Mouse (Mus musculus) E14TG2a.4 (cell line): ENCODE measurements around the gene Narfl.
"Not testable (repeated sequence)": the region's sequence is repeated elsewhere in the genome, so short reads cannot be mapped to it uniquely, and the experiment has no call there.

Experiments
- H3K27me3 ChIP-seq: 2 replicates; pipeline ENCODE4 v1.6.1; 2014; ENCODE audit warnings: low read length, control low read depth; ENCODE audit not compliant: insufficient read depth
- H3K36me3 ChIP-seq: 2 replicates; pipeline ENCODE4 v1.6.1; 2014; ENCODE audit warnings: low read length, control low read depth; ENCODE audit not compliant: insufficient read depth
- H3K4me1 ChIP-seq: replicated peaks from 2 replicates; pipeline ENCODE4 v1.6.1; 2014; ENCODE audit warnings: low read depth, low read length, control low read depth
- H3K4me3 ChIP-seq: replicated peaks from 2 replicates; pipeline ENCODE4 v1.5.1; 2014; ENCODE audit warnings: mild to moderate bottlenecking, low read length
- H3K9me3 ChIP-seq: 2 replicates; pipeline ENCODE4 v1.6.1; 2014; ENCODE audit warnings: low read length, control low read depth
- CTCF ChIP-seq: conservative IDR thresholded peaks from 2 replicates; pipeline ENCODE4 v1.5.1; 2014; ENCODE audit warnings: low read length
- NANOG ChIP-seq: IDR thresholded peaks from 2 replicates; pipeline ENCODE4 v1.6.1; 2014; ENCODE audit warnings: borderline replicate concordance, low read length, mixed read lengths
- POU5F1 ChIP-seq: IDR thresholded peaks from 2 replicates; pipeline ENCODE4 v1.6.1; 2014; ENCODE audit warnings: low read length, borderline replicate concordance

Narfl gene

DNA sequence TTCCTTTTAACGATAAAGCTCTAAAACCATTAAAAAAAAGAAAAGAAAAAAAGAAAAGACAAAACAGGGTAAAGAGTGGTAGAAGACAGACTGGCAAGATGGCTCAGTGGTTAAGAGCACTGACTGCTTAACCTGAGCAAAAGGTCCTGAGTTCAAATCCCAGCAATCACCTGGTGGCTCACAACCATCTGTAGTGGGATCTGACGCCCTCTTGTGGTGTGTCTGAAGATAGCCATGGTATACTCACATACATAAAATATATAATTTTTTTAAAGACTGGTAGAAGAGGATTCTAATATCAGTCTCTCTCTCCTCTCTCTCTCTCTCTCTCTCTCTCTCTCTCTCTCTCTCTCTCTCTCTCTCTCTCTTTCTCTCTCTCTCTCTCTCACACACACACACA lies 33.9 kb downstream of the Narfl start:
- H3K4me3 ChIP-seq, H3K36me3 ChIP-seq, H3K9me3 ChIP-seq: not testable (repeated sequence)
- 0 out of 2 replicates have a peak, but pooled peaks have one; percentile 12 for TF ChIP-seq CTCF
- Histone ChIP-seq H3K4me1 (peaks cover 22% of the 10 kb centered on the region), H3K27me3 (peaks cover 71% of the 10 kb centered on the region)

DNA sequence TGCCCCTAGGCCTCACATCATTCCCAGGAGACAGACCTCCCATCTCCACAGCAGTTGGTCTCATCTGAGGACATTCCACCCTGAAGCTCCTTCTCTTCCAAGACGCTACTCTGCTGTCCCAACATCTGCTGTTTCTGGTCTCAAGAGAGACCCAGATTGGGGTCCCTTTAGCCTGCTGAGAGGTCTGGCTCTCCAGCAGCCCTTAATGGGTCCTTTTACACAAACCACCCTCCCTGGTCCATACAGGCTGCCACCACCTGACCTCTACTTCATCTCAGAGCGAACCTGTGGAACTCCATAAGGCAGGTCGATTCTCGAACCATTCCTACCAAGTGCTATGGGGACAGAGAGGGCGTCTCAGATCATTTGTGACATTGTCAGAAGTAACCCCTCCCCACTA lies 34.5 kb downstream of the Narfl start:
- peaks cover 20% of the 10 kb centered on the region for H3K4me1 ChIP-seq
- TF ChIP-seq POU5F1: no peak
- no peak for TF ChIP-seq CTCF
- no peak for TF ChIP-seq NANOG
- 0 out of 2 replicates have a peak, but pooled peaks cover 6% of the 10 kb centered on the region for H3K9me3 ChIP-seq
- peaks cover 71% of the 10 kb centered on the region for H3K27me3 ChIP-seq
- H3K4me3 ChIP-seq: peak overlapping the region; percentile 92
- no peaks in the 10 kb centered on the region for H3K36me3 ChIP-seq

DNA sequence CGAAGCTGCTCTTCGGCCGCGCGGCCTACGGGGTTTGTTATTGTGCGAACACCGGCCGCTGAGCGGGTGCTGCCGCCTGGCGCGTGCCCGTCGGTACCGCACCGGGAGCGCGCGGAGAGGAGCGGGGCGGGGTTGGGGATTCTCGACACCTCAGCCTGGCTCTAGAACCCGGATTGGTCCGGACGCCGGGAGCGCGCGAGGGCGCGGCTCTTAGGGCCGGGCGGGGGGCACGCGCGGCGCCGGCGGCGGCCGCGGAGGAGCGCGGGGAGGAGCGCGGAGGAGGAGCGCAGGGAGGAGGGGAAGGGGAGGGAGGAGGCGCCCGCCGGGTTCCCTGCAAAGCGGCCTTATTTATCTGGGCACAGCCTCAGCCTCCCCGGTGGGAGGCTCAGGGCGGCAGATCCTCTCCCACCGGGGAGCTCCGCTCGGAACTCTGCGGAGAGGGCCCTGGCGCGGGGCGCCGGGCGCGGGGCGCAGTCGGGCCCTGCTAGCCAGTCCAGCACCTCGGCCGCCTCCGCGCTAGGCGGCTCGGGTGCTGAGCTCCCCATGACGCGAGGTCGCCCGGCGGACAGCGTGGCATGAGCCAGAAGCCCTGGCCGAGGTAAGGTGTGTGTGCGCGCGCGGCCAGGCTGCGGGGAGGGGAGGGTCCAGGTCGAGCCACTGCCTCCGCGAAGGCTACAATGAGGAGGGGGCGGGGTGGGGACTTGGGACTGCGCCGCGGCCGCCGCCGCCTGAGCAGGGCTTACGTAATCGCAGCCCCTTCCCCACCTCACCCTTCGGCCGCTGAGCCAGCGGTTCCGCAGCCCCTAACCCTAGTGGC lies 35.4 kb downstream of the Narfl start, which contains the start of gene Fbxl16:
TSS of gene Fbxl16 (plus strand) at position 297 of the 817 bp plus-strand sequence.
- Histone ChIP-seq H3K36me3 (no peaks in the 10 kb centered on the region), H3K27me3 (peaks cover 67% of the 10 kb centered on the region), H3K9me3 (0 out of 2 replicates have a peak, but pooled peaks cover 8% of the 10 kb centered on the region), H3K4me1 (peaks cover 18% of the 10 kb centered on the region), H3K4me3 (peak within 1 kb of the TSS; percentile 92)
- TF ChIP-seq NANOG (no peak), POU5F1 (no peak), CTCF (no peak)

DNA sequence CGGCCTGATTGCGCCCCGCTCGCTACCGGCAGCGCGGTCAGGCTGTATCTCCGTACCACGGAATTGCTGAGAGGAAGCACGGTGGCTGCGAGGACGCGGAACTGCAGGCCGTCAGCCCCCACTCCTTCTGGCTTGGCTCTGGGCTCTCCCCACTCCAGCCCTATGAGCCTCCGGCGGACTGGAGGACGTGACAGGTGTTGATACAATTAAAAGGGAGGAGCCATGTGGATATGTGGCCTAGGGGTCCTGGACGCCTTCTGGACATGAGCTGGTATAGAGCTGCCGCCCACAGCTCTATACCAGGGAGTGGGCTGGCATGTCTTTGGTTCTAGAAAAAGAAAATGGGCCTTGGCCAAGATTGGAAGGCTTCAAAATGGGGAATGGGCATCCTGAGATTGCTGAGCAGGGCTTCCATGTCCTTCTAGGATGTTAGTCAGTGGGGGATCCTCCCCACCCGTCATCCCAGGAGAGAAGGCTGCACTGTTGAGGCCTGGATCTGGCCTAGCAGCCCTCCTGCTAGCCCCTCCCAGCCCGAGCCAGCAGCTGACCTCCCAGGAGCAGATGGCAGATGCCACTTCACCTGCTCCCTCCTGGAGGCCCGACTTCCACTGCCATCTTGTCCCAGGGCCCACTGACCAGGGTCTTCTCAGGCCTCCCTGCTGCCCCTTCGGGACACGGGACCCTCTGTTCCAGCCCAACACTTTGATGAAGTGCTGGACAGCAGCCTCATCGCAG lies 36.2 kb downstream of the Narfl start:
- Histone ChIP-seq H3K9me3 (0 out of 2 replicates have a peak, but pooled peaks cover 8% of the 10 kb centered on the region), H3K4me3 (peak overlapping the region; percentile 92), H3K36me3 (no peaks in the 10 kb centered on the region), H3K27me3 (peaks cover 71% of the 10 kb centered on the region), H3K4me1 (peaks cover 18% of the 10 kb centered on the region)
- TF ChIP-seq POU5F1 (no peak), NANOG (no peak), CTCF (no peak)

DNA sequence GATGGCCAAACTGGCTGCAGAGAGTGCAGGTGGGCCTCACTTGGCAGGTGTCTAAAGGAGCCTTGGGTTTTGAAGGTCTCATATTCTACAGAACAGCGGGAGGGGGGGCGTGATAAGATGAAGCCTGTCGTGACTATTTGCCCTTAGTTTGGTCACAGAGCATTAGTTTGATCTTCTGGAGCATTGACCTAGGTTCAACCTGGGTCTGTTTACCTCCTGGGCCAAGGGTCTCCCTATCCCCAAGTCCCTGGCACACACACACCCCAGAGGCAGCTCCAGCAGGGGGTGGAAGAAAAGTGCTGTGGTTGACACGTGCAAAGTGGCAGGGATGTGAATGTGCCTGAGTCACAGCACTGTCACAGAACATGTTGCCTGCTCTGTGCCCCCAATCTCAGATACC lies 37.3 kb downstream of the Narfl start:
- Histone ChIP-seq H3K9me3 (0 out of 2 replicates have a peak, but pooled peaks cover 8% of the 10 kb centered on the region), H3K36me3 (no peaks in the 10 kb centered on the region), H3K4me3 (no peak overlapping the region), H3K4me1 (peaks cover 18% of the 10 kb centered on the region), H3K27me3 (peaks cover 78% of the 10 kb centered on the region)
- no peak for TF ChIP-seq POU5F1
- TF ChIP-seq CTCF: no peak
- no peak for TF ChIP-seq NANOG

DNA sequence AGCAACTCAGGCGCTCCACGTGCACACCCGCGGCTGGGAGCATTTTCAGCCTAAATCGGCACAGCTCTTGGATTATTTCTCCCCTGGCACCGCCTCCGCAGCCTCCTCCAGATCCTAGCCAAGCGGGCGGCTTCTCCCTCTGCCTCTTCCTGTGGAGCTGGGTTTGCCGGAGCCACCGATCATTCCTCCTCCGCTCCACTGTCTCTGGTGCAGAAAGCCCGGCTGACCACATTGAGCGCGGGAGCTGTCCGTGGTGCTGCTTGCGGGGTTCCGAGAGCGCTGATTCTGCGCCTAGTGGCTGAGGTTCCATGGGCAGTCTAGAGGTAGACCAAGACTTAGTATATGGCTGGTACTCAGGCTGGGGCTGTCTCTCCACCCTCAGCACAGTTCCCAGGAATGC lies 39.9 kb downstream of the Narfl start:
- Histone ChIP-seq H3K4me3 (peak overlapping the region; percentile 51), H3K36me3 (no peaks in the 10 kb centered on the region), H3K27me3 (peaks cover 91% of the 10 kb centered on the region), H3K4me1 (peaks cover 34% of the 10 kb centered on the region), H3K9me3 (0 out of 2 replicates have a peak, but pooled peaks cover 8% of the 10 kb centered on the region)
- TF ChIP-seq POU5F1 (no peak), CTCF (peak; percentile 38), NANOG (no peak)

DNA sequence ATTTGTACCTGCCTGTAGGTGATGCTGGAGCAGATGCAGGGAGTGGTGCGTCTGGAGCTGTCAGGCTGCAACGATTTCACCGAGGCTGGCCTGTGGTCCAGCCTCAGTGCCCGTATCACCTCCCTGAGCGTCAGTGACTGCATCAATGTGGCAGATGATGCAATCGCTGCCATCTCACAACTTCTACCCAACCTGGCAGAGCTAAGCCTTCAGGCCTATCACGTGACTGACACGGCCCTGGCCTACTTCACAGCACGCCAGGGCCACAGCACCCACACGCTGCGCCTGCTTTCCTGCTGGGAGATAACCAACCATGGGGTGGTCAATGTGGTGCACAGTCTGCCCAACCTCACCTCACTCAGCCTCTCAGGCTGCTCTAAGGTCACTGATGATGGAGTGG lies 44.1 kb downstream of the Narfl start:
- H3K36me3 ChIP-seq: no peaks in the 10 kb centered on the region

DNA sequence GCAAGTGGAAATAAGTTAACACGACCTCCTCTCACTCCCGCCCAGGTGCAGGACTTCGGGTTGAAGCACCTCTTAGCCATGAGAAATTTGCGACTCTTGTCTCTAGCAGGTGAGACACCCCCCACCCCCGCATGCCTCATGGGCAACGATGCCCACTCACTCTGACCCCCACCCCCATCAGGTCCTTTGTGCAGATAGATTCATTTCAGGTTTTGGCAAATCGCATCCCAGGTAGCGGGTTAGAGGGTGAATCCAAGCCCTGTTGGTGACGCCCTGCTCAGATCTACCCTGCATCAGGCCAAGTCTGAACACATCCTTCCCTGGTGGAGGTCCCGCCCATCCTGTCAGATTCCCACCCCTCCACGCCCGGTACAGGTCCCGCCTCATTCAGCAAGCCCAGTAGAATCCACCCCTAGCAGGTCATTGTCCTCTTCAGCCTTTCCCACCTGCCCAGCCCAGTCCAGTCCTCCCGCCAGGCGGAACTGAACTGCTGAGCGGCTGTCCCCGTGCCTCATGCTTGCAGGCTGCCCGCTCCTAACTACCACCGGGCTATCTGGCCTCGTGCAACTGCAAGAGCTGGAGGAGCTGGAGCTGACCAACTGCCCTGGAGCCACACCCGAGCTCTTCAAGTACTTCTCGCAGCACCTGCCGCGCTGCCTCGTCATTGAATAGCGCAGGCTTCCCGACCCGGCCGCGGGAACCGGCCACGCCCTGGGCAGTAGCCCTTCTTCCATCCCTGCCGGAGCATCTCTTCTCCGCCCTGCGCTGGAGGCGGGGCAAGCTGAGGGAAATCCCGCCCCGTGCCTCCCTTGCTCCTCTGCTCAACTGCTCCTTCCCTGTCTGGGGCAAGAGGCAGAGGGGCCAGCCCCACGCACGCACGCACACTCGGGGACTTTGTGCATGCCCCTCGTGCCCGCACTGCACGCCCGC lies 45.5 kb downstream of the Narfl start:
- Histone ChIP-seq H3K9me3 (no peaks in the 10 kb centered on the region), H3K36me3 (no peaks in the 10 kb centered on the region), H3K4me3 (peak overlapping the region; percentile 82), H3K4me1 (peaks cover 49% of the 10 kb centered on the region), H3K27me3 (peaks cover 51% of the 10 kb centered on the region)
- no peak for TF ChIP-seq POU5F1
- no peak for TF ChIP-seq CTCF
- TF ChIP-seq NANOG: no peak

More for the DNA sequence above, 44.1 kb downstream of the Narfl start:
- 0 out of 2 replicates have a peak, but pooled peaks cover 6% of the 10 kb centered on the region for H3K9me3 ChIP-seq
- H3K4me3 ChIP-seq: no peak overlapping the region
- H3K27me3 ChIP-seq: peaks cover 60% of the 10 kb centered on the region
- TF ChIP-seq CTCF (no peak), POU5F1 (no peak), NANOG (no peak)
- peaks cover 45% of the 10 kb centered on the region for H3K4me1 ChIP-seq
